Mouse (Mus musculus) cerebellum, postnatal 36 days (tissue): ENCODE data around the gene Gm17571.
A peak's percentile ranks its signal among the peaks of the same experiment; 100 is the strongest.

Experiments used
- DNase-seq, 2 experiments: peaks; one replicate each; pipeline ENCODE4 v3.0.0; 2021 to 2022; ENCODE audit warnings: mixed read lengths in 2 of 2

Gene Gm17571

GRCm38 (mm10) chr9:13454651-13455123 is 8.1 kb upstream of the Gm17571 start:
- no peak for DNase-seq

DNA sequence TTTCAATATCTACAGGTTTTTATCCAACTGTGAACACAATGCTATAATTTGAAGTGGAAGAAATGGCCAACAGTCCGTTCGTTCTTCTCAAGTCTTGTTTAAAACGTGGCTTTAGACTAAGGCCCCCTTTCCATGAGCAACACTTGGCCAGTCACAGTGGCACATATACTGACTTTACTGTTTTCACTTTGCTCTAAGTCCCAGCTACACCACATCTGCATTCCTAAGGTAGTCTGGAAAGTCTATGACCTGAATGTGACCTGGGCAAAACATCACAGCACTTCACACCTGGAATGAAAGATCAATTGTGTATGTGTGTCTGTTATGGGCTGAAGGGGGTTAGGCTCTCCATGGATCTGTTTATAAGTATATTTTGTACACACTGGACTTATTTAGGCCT is 2.2 kb upstream of the Gm17571 start:
- DNase-seq, result no peak

DNA sequence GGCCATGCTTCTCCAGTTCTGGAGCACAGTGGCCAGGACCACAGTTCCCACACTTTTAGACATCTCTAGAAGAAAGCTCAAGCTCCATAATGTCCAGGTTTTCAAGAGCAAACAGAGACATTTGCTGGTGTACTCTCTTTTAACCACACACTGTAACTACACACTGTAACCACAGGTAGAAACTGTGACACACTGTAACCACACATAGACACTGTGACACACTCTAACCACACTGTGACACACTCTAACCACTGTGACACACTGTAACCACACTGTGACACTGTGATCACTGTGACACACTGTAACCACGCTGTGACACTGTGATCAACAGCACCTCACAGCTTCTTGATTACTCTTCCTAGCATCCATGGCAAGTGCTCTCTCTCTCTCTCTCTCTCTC is 317 bp downstream of the Gm17571 start:
- no peak for DNase-seq

GRCm38 (mm10) chr9:13443484-13444211 is 2.9 kb downstream of the Gm17571 start:
- DNase-seq, result no peak

DNA sequence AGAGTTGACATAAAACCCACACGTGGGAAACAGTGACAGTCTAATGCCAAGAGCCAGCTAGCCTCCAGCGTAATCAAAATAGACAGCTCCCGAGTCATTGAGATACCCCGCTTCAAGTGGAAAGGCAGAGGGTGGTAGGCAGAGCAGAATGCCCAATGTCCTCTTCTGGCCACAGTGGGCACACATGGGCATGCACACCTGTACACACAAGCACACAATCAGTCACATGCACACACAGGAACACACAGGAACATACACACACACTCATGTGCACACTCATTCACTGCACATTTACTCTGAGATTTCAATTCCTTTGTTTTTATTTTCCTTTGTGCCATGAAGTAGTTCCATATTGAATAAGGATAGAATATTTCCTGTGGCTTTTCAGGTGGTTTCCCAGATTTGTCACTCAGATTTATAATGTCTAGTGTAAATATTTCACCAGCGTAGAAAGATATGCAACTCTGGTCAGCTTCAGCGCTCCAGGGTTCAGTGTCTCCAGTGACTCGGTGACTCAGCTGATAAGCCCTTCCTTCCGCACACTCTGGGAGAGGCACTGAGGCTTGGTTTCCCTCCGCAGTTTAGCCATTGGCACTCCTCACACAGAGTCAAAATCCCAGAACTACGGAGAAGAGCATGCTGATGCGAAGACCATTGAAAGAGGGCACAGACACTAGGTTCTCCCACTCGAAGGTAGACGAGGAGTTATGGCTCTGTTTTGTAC is 4.4 kb downstream of the Gm17571 start:
- DNase-seq, result no peak

GRCm38 (mm10) chr9:13440911-13441310 is 5.6 kb downstream of the Gm17571 start:
- DNase-seq, result no peak

GRCm38 (mm10) chr9:13433501-13434090 is 13.0 kb downstream of the Gm17571 start:
- DNase-seq, result no peak

DNA sequence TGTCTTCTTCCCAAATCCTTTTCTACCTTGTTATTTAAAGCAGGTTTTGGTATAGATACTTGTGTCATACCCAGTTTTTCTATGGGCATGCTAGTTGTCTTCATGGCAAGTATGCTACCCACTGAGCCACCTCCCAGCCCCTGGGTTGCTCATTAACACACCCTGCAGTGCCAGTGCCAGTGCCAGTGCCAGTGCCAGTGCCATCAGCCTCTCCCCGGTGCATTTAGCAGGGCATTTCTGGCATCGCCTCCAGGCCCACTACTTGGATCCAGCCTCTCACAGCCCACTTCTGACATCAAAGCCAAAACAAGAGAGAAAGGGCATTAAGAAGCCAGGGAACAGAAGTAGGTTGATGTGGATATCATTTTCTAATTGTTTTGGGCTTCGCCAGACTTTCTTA is 14.9 kb downstream of the Gm17571 start:
- no peak for DNase-seq

DNA sequence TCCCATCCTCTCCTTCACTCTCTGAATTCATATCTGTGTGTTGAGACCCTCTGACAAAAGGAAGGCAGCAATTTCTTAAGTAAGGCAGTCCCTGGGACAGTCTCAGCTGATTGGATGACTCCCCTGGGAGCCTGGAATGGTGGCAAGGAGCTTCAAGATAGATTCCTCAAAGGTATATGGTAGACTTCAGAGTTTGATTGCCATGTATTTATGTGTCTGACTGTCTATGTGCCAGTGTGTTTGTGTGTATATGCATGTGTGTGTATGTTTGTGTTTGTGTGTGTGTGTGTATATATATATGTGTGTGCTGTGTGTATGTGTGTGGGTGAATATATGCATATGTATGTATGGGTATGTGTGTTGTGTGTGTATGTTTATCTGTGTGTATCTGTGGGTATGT is 15.8 kb downstream of the Gm17571 start:
- no peak for DNase-seq

GRCm38 (mm10) chr9:13430302-13430701 is 16.3 kb downstream of the Gm17571 start:
- DNase-seq, result no peak

DNA sequence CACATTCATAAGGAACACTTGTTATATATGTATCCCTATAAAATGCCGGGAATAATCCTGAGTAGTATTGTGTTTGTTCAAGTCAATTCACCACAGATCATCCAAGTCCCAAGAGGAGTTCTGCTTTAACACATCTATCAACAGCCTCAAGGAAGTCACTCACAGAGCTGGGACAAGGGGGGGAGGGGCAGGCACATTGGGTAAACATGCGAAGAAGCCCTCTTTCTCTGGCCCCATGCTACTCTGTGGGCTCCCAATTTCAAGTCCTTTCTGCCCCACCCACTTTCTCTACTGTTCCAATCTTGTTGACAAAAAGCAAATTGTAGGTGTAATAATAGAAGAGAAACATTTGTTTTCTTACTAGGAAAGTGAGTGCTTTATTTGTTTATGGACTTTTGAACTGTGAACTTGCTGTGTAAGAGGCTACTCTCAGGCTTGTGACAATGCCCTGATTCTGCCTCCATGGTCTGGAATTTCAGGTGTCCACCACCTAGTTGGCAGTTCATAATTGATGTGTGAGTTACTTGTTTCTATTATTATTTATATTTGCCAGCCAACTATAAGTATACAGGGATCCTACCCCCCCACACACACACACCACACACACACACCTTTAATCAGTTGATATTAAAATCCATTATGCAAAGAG is 17.0 kb downstream of the Gm17571 start:
- no peak for DNase-seq

GRCm38 (mm10) chr9:13425031-13425940 is 21.3 kb downstream of the Gm17571 start:
- peak; percentile 21 to 29 for DNase-seq

GRCm38 (mm10) chr9:13414230-13414766 is 32.3 kb downstream of the Gm17571 start:
- DNase-seq, result no peak
